Mouse (Mus musculus) c-Kit-negative CD71-positive TER-119-positive erythroid progenitor cells, embryonic 14.5 days (primary cell): ENCODE data around the gene Npy.

Experiments used
- DNase-seq: peaks from one replicate; pipeline ENCODE4 v3.0.0-alpha.2; 2013; ENCODE audit warnings: low read depth, low spot score

Gene Npy

DNA sequence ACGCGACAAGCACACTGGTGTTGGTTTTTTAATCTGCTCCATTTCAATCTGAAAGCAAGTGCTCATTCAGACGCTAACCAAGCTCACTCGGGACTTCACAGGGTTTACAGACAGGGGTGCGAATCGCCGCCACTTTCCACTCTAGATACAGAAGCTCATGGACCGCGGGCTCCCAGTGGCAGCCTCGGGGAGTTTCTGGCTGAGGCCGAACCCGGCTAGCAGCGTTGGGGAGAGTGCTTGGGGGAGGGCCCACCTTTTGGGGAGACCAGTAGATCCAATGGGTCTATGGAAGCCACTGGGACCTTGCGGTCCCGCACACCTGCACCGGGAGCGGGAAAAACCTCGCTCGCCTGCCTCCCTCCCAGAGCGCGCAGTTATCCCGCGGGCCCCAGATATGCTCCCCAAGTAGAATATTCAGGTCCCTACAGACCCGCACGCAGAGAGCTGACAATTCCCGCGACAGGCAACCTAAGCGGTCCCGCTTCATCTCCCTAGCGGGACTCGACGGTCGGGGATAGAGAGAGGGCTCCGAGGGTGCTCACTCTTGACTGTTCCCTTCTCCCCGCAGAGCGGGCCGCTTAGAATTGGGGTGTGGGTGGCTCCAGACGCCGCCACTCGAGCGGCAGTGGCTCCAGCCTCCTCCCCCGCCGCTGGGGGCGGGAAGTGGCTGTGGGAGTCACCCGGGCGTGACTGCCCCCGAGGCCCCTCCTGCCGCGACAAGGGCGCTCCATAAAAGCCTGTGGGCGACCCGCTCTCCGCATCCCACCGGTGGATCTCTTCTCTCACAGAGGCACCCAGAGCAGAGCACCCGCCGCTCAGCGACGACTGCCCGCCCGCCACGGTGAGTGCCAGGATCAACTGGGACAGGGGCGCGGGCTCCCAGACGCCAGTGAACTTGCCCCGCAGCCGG is at the start of gene Npy:
TSS of gene Npy (plus strand) at position 750 of the 910 bp plus-strand sequence.
- DNase-seq, result no peak

- DNase-seq, result no peak
Observed at GRCm38 (mm10) chr6:49775006-49775405, 47.5 kb upstream of the Npy start.

DNA sequence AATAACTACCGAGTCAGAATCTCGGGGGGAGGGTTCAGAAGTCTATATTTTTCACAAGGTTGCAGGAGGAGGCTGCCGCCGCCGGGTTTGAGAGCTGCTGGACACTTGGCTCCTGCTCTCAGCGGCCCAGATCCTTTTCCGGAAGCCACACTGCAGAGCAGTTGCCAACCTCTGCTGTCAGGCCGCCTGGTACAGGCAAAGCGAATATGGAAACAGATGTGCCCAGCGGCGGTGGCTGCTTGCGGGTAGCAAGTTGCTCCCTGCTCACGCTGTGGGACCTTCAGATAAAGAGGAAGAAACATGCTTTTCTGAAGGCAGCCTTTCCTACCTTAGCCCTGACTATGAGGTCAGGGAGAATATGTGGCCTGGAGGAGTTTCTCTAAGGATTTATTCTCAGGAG is 44.4 kb upstream of the Npy start:
- no peak for DNase-seq

- DNase-seq, result no peak
Observed at GRCm38 (mm10) chr6:49778729-49779128, 43.8 kb upstream of the Npy start.

- DNase-seq, result no peak
Observed at GRCm38 (mm10) chr6:49779606-49780005, 42.9 kb upstream of the Npy start.

GRCm38 (mm10) chr6:49780846-49781400 is 41.6 kb upstream of the Npy start:
- no peak for DNase-seq

- no peak for DNase-seq
Observed at GRCm38 (mm10) chr6:49781852-49782251, 40.7 kb upstream of the Npy start.

DNA sequence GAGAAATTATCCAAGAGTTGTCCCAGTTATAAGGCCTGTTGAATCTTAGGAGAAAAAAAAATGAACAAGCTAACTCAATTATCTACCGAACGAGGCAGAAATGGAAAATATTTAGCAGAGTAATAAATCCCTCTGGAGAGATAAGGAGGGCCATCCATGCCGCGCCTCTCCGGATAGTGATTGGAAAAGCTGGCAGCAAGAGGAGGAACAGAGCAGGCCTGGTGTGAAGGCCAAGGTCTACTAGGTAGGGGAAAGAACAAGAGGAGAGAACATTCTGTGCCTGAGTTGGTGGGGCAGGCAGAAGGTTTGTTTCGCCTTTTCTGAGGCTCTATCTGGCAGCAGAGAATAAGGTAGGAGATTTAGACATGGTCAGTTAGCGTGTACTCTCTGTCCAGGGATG is 39.8 kb upstream of the Npy start:
- DNase-seq, result no peak

- DNase-seq, result no peak
Observed at GRCm38 (mm10) chr6:49792524-49792923, 30.0 kb upstream of the Npy start.

DNA sequence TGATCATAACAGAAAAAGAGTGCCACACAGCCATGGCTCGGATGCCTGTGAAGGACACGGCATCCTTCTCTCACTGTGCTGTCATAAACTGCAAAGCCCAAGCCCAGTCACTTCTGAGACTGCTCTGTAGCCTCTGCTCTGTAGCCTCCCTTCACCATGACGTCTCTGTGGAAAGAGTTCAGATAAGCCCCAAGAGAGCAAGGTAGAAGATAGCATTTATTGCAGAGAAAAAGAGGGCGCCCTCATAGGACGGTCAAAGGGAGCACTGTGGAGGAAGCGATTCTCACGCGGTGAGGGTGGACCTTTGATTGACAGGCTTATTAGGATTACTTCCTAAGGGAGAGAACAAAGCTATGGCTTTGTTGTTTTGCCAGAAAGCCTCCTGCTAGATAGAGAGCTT is 18.4 kb upstream of the Npy start:
- no peak for DNase-seq

DNA sequence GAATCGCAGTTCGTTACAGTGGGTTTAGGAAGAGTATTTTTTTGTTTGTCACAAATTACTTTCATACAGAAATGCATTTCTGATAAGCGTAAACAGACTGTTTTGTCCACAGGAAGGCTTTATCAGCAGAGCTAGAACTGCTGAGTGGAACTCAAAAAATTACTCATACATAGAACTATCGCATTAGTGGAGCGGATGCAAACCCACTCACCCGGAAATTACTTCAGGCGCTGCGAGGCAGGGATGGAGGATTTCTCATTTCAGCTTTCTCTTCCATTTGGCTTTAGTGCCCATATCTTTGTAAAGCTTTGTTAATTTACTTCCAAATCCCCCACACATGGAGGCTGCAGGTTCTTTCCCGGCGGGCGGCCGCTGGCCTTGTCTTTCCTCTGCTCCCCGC is 14.4 kb upstream of the Npy start:
- no peak for DNase-seq

DNA sequence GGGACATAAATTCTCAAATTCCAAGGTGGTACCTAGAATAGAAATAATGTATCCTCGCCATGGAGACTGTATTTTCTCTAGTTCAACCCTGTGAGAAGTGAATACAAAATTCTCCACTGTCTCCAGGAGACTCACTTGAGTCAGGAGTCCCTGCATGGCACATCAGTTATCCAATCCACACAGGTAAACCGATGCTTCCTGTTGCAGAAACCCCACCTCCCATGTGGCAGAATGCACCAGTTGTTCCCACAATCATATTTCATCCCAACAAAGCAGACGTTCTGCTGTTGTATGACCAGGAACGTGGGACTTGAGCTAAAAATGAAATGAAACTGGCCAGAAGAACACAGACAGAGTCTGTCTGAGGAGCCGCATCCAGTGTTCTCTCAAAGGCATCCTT is 5.3 kb upstream of the Npy start:
- no peak for DNase-seq

DNA sequence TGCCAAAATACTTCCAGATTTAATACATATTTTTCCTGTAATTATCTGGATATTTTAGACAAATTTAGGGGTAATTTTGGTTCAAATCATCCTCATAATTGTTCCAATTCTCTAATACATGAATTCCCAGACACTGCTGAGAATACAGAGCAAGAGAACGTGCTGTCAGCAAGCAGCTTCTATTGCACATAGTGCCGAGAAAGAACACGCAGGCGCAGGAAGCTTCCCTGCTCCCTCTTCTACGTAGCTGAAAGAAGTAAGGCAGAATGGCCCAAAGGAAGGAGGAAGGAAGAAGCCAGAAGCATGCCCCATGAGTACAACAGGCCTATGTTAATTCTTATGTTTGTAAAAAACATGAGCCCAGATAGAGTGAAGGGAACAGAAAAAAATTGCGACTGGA is 4.9 kb upstream of the Npy start:
- no peak for DNase-seq

DNA sequence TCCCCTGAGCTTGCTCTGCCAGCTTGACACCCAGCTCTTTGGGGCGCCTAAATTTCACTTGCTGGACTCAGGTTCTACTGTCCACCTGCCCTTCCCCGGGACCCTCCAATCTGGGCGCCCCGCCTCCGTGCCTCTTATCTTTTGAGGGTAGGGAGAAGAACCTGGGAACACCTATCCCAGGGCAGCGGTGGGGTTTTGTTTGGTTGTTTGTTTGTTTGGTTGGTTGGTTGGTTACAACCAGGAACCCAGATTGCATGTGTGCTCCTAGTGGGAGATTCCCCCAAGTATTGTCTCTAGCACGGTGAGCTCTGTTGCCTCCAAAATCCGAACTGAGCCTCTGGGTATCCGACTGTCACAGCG is 341 bp downstream of the Npy start:
- no peak for DNase-seq

- no peak for DNase-seq
Observed at GRCm38 (mm10) chr6:49823371-49823770, 861 bp downstream of the Npy start.

- no peak for DNase-seq
Observed at GRCm38 (mm10) chr6:49823821-49824220, 1.3 kb downstream of the Npy start.

DNA sequence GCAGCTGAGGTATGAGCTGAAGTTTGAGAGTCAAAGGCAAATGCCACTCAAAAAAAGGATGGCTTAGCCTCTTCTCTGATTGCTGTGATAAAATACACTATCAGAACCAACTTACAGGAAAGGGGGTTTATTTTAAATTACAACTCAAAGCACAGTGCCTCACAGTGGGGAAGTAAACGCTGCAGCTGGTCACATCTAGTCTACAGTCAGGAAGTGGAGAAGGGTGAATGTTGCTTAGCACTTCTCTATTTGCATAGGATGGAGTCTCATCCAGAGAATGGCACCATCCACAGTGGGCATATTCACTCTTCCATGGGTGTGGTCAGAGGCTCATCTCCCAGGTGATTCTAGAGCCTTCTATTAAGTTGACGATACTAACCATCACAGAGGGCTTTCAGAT is 9.1 kb downstream of the Npy start:
- DNase-seq, result no peak

DNA sequence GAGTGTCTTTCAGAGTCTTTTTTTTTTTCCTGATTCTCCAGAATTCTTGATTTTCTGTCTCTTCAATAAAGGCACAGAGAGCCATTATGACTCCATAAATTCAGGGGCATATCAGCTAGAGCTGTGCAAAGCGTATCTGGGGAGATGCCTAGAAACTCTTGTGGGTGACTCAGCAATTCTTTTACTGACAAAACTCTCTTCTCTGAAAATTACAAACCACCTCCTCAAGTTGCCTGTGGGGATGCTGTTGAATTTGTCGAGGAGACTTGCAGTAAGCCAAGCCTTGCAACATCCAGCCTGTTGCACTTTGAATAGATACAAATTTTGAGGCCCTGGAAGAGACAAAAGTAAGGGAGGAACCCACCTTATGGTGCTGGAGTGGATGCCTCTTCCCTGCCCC is 34.3 kb downstream of the Npy start:
- DNase-seq, result no peak

DNA sequence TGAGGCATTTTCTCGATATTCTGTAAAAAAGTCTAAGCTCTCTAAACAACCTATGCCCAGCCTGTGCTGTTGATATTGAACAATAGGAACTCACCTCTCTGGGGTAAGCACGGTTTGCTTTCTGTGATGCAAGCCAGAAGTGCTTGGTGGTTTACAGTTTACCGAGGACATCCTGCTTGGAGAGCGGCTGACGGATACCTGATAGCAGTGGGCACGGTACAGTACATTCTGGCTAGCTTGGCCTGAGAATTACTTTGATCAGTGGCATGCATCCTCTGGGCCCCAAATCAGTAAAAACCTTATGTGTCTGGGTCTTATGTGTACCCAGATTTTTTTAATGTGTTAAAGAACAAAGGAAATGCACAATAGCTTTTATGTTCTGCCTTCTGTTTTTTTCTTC is 45.1 kb downstream of the Npy start:
- no peak for DNase-seq

- DNase-seq, result no peak
Observed at GRCm38 (mm10) chr6:49871071-49871470, 48.6 kb downstream of the Npy start.

- no peak for DNase-seq
Observed at GRCm38 (mm10) chr6:49873556-49873955, 51.0 kb downstream of the Npy start.

DNA sequence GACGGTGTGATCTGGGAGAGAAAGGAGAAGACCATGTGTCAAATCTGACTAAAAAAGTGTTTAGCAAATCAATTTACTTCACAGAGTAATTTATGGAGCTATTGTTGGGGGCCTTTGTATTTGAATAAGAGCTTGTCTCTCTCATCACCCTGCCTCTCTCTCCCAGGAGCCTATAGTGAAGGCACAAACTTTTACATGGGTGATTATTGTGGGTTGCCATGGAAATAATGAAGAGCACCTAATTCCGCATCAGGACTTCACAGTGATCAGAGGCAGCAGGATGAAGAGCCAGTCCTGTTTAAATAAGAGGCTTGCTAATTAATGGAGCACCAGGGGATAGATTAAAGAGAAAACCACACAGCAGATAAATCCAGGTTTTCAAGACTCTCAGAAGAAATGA is 52.6 kb downstream of the Npy start:
- DNase-seq, result no peak

- no peak for DNase-seq
Observed at GRCm38 (mm10) chr6:49875791-49876190, 53.3 kb downstream of the Npy start.
